Mouse (Mus musculus) adrenal gland, postnatal 4 days (tissue): Measurements from ENCODE around the gene Tns1. TPM values are rescaled to one million over a fixed set of nuclear protein-coding genes. Genes with fewer than 3 reads are reported as not detected.
A peak's percentile ranks its signal among the peaks of the same experiment; 100 is the strongest.

ENCODE experiments used
- DNase-seq, 2 experiments: peaks; one replicate each; pipeline ENCODE4 v3.0.0; 2021 to 2022; ENCODE audit warnings: low spot score in 2 of 2, mixed read lengths in 2 of 2
- total RNA-seq, 2 experiments: library from RNA; stranded (reverse); gene quantifications; 2 replicates each; pipeline ENCODE4 v1.2.3; 2021

Gene Tns1
- total RNA-seq, 2 experiments from 2014 or later: 252 to 275 TPM

DNA sequence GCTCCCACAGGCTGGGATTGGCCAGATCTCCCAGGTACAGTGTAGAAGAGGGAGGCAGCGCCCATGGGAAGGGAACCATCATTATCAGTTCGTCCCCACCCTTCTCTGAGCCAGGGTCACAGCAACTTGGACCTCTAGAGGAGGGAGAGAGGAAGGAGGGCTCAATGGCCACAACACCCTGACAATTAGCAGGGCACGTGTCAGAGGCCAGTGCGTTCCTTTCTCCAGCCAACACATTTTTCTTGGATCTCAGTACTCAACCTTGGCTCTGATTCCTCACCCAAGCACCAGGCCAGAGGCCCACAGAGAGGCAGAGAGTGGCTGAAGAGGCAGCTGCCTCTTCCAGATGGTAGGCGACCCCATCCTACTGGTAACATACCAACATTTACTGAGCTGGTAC lies 107.6 kb downstream of the Tns1 start:
- no peak for DNase-seq

DNA sequence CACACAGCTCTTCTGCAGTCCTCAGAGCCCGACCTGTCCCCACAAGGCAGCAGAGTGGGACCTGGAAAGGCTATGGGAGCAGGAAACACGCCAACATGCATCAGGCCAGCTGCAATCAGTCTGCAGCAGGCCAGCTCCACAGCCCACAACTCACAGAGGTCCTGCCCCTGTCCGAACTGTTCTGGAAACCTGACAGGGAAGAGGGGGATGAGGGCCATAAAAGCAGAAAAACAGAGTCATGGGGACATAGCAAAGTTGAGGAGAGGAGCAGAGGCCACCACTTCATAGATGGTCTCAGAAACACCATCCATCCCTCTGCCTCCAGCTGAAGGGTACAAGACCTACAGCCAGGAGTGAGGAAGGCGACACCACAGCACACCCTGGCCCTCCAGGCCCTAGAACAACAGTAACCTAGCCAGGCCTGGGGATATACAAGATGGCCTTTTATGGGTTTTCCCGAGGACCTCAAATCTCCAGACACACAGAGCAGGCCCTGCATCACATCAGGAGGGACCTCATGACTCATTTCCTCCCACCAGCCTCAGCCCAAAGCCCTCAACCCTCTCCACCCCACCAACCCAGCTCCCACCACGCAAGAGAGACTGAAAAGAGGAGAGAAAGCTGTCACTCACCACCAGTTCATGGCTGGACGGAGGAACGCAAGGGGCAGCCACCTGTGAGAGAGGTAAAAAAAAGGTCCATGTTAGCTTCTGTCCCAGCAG lies 108.6 kb downstream of the Tns1 start:
- no peak for DNase-seq

DNA sequence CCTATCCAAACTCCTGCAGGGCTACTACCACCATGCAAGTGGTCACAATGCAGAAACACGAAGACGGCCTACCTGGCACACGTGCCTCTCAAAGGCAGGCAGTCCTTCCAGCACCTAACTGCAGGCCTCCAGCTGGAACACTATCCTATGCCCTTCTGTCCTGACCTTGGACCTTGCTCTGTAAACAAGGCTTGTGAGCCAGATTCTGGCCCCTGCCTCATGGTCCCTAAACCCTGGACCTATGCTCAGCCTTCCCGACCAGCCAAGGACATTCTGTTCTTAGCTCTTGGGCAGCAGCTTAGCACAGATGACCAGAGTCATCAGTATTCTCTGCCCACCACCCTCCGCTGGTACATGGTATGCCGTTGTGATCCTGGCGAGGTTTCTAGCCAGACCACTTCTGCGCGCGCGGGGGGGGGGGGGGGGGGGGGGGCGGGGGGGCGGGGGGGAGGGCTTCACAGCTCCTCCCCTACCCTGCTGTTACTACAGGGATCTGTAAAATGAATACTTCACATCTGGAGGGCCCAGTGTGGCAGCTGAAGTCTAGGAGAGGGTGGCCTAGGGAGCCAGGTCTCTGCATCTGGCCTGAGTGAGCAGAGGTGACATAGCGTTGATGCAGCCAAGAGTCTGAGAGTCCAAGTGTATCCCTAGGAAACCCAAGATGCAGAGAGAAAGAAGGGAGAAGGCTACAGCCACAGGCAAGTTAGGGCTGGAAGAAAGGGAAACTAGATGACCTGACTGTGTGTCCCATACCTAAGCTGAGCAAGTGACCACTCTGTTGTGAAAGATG lies 109.5 kb downstream of the Tns1 start:
- no peak for DNase-seq

GRCm38 (mm10) chr1:74013296-74014031 lies 110.8 kb downstream of the Tns1 start:
- no peak for DNase-seq

GRCm38 (mm10) chr1:74012706-74013105 lies 111.5 kb downstream of the Tns1 start:
- DNase-seq: no peak

DNA sequence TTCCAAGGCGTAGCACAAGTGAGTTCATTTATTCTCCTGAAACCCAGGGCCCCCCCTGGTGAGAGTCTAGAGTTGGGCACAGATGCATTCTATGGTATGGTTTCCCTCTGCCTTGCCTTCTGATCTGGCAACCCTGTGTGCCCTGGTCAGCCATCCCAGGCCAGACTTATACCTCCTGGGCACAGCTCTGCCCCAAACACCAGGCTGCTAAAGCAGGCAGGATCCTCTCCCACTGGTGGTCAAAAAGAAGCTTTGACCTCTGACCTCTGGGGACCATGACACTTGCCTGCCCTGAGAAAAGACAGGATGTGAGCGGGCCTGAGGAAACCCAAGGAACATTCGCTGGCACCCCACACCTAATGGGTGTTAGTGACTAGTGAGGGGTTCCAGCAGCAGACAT lies 114.8 kb downstream of the Tns1 start:
- DNase-seq: no peak

DNA sequence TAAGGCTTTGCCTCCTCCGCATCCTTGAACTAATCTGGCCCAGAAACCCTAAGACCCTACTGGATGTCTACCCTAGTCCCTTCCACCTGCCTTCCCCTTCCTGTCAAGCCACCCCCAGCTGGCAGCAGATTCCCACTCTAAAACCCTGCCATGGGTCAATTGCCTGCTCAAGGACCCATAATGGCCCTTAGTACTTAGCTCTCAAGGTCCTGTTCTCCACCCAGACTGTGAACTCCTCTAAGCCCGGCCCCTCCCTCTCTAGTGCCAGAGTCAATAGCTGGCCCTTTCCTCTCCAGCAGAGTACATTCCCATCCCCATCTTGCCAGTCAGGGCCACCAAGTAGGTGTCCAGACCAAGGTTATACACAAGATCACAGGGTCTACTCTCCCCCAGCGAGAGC lies 115.3 kb downstream of the Tns1 start:
- DNase-seq: no peak

DNA sequence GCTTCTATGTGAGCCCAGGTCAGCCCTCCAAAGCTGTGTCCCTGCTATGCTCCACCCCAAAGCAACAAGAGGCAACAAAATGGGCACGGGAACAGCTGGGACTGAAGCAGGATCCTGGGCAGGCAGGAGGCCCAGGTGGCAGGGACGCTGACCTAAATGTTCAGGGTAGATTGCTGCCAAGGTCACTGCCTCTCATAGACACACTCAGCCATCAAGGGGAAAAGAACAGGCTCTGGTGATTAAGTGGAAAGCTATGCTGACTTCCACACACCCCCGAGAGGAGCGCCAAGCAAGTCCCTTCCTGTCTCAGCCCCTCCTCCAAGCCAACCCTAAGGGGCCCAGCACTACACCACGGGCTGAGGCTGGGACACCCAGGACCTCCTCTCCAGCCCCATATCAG lies 115.8 kb downstream of the Tns1 start:
- peak in 1 of 2 experiments; percentile 53 for DNase-seq

DNA sequence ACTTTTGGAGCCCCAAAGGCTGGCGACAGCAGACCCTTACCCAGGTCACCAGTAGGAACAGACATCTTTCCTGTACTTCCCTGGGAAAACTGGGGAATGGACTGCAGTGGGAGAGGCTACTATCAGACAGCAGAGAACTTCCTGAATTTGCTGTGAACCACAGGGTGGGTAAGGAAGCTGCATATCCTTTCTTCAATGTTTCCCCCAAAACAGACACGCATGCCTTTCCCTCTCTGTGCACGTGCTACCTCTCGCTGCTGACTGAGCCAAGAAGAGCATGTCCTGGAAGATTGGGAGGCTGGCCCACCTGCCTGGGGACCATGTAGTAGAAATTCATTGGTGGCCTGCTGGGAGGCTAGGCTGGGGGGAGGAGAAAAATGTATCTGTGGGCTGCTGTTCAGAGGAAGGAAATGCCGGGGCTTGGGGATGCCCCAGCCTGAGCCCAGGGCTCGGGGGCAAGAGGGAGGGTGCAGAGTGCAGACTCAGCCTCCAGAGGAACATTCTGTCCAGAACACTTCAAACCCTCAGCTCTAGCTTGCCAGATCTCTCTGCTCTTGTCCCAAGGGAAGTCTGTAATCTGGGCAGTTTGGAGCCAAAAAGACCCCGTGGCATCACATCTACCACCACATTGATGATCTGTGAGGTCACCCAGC lies 116.7 kb downstream of the Tns1 start:
- DNase-seq: no peak

- no peak for DNase-seq
Observed at GRCm38 (mm10) chr1:74005020-74005419, 119.2 kb downstream of the Tns1 start.

- no peak for DNase-seq
Observed at GRCm38 (mm10) chr1:74003723-74004122, 120.5 kb downstream of the Tns1 start.

DNA sequence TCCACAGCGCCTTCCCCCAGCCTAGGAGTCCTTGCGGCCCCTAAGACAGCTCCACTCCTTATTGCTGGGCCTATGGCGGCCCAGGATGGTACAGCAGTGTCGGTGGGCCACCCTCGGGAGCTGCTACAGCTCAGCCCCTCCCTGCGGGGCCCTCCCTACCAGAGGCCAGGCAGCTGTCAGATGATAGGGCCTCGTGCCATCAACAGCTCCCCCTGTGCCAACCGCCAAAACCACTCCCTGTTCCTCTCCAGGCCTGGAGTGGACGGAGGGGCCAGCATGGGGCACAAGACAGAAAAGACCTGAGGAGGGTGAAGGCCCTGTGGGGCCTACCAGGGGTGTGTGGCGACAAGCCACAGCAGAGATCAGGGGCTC lies 122.8 kb downstream of the Tns1 start:
- no peak for DNase-seq

DNA sequence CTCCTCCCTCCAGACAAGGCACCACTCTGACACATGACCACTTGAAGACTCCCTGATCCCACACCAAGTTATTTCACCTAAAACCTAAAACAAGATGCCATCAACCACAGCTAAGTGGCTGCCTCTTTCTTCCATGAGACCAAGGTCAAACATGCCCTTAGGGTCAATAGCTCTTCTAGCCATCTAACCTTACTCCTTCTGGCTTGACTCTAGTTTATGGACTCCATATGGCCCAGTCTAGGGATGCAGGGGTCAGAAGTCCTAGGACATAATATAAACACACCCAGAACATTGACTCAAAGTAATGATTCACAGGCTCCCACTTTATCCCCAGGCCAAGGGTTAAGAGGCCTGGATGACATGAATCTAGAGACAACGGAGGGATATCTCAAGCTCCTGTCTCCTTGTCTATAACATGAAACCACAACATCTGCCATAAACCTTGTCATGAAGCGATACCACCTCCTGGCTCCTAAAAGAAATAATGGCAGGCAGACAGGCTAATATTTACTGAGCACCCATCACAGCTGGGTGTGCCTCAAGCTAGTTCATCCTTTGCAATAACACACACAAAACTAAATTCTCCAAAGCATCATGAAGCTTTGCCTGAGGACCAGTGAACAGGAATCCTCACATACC lies 123.3 kb downstream of the Tns1 start:
- DNase-seq: no peak

DNA sequence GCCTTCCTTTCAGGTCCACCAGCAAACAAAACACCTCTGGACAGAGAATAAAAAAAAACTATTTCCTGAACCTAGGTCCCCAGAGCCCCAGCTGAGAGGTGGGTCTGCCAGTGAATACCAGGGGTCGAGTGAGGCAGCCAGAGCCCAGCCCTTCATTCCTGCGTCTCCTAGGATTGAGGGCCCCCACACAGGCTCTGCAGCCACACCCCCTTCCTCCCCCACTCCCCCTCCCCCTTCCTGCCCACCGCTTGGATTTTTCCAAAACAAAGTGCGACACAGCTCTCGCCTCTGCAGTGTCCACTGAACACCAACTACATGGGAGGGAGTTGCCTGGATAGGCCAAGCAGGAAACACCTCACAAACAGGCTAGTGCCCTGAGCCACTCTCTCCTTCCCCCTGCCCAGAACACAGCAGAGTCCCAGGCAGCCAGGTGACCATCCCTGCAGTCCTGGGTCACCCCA lies 124.0 kb downstream of the Tns1 start:
- DNase-seq: no peak

DNA sequence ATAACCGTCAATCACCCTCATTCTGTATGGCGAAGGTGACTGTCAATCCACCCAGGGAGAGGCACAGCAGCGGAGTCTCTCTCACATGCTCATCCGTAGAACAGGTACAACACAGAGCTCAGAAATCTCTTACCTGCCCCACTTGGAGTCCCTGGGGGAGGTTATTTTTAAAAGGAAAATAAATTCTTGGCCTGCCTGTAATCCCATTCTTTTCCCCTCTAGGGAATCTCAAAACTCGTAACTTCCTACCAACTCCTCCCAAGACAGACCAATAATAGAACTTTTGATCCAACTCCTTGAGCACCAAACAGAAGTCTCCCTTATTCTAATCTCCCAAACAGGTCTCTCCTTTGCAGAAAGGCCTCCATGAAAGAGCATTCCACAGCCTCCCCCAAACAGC lies 124.7 kb downstream of the Tns1 start:
- no peak for DNase-seq

DNA sequence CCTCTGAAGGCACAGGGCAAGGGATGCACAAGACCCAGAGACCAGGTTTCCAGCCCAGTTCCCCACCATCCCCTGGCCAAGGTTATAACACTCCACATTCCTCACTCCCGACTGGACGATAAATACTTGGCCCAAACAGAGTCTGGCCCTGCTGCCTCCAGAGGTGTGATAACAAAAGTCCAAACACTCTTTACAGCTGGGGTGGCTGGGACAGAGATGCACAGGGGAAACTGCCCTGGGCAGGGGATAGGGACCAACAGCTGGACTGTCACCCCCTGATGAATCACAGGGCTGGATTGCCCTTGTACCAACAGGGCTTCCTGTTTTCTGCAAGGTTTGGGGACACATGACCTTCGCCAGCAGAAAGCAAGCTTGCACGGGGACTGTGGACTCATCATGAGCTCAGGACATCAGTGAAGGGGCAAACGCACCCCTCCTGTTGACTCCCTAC lies 125.3 kb downstream of the Tns1 start:
- DNase-seq: no peak

DNA sequence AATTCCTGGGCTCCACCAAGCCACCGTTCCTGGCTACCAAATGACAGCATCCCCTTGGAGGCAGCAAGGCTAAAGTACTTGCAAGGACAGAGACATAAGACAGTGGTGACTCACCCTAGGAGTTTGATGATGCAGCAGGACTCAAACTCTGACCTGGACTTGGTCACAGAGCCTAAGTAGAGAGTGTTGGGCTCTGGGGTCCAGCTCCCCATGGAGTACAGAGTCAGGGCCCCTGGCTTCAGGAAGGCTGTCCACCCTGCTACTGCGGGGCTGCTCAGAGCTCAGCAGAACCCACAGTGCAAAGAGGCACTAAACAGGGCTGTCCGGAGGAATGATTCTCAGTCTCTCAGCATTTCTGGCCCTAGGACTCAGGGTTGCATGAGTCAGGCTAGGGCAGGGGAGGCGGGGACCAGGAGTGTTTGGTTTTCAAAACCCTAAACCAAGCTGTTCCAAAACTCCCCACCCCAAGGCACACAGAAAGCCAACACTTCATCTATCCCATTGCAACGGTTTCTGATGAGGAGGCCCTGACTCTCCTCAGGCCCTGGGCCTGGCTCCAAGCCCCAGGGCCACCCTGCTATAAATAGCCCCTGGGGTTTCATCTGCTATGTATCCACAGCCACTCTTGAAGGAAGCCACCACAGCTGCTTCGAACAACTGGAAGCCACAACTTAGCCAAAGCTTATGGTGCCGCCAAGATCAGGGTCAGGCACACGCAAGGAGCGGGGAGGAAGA lies 126.0 kb downstream of the Tns1 start:
- DNase-seq: peak in 1 of 2 experiments; percentile 50

GRCm38 (mm10) chr1:73997341-73997740 lies 126.9 kb downstream of the Tns1 start:
- no peak for DNase-seq

DNA sequence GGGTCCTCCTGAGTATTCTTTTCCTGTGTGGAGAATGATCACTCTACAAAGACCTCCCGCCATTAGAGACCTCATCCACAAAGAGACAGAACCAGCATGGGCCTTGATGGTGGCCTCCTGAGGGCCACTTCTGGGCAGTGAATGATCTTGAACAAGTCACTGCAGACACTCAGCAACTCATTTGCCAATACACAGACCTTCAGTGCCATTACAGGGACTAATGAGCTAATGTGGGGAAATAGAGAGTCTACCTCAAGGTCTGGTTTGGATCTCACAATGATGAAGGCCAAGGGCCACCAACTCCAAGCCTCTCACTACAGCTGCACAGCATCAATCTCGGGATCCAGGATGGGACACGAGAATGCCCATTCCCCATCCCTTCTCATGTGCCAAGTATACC lies 127.6 kb downstream of the Tns1 start:
- DNase-seq: no peak

DNA sequence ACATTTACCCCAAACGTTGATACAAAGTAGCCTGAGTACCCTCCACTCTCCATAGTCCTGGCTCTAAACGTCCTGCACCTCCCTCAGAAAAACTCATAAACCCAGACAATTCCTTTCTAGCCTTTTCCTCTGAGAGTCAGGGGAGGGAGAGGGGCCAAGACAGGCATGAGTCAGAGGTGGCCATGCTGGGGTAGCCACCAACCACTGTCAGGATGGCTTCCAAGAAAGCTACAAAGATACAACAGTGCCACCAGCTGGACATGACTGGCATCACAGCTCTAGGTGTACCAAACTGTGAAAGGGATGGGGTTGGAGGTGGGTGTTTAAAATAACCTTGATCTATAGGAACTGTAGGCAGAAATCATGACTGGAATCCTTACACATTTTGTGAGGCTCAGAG lies 128.0 kb downstream of the Tns1 start:
- peak in 1 of 2 experiments; percentile 51 for DNase-seq
